Mouse (Mus musculus) kidney, embryonic 14.5 days (tissue): ENCODE data around the gene Syncrip. TPM values are rescaled to one million over a fixed set of nuclear protein-coding genes. Genes with fewer than 3 reads are reported as not detected.

Source experiments
- ATAC-seq: fragments of 200-750 bp; cut with Nextera tagmentation; 2 replicates; pipeline ENCODE4 v1.8.0; 2017; ENCODE audit warnings: moderate number of reproducible peaks, mild to moderate bottlenecking, moderate TSS enrichment, moderate library complexity; ENCODE audit not compliant: low FRiP score, low TSS enrichment
- H3K27ac ChIP-seq: fragments of 300-500 bp; sonication (generic); 2 replicates; pipeline ENCODE4 v1.5.1; 2014; ENCODE audit warnings: low read depth, mild to moderate bottlenecking, low read length, moderate library complexity, mixed read lengths
- H3K27me3 ChIP-seq: fragments of 300-500 bp; sonication (generic); 2 replicates; pipeline ENCODE4 v1.6.1; 2014; ENCODE audit warnings: mild to moderate bottlenecking, low read length; ENCODE audit not compliant: control insufficient read depth, insufficient read depth
- H3K36me3 ChIP-seq: fragments of 300-500 bp; sonication (generic); 2 replicates; pipeline ENCODE4 v1.6.1; 2014; ENCODE audit warnings: low read length, mixed read lengths; ENCODE audit not compliant: control insufficient read depth, insufficient read depth
- H3K4me1 ChIP-seq: fragments of 300-500 bp; sonication (generic); 2 replicates; pipeline ENCODE4 v1.6.1; 2014; ENCODE audit warnings: low read length, mixed read lengths; ENCODE audit not compliant: control insufficient read depth, insufficient read depth
- H3K4me2 ChIP-seq: fragments of 300-500 bp; sonication (generic); replicated peaks from 2 replicates; pipeline ENCODE4 v1.6.1; 2014; ENCODE audit warnings: low read depth, mild to moderate bottlenecking, low read length
- H3K4me3 ChIP-seq: fragments of 300-500 bp; sonication (generic); 2 replicates; pipeline ENCODE4 v1.5.1; 2014; ENCODE audit warnings: mild to moderate bottlenecking, low read length
- H3K9ac ChIP-seq: fragments of 300-500 bp; sonication (generic); 2 replicates; pipeline ENCODE4 v1.6.1; 2014; ENCODE audit warnings: low read depth, mild to moderate bottlenecking, low read length, moderate library complexity
- H3K9me3 ChIP-seq: fragments of 300-500 bp; sonication (generic); 2 replicates; pipeline ENCODE4 v1.6.1; 2016; ENCODE audit warnings: low read length; ENCODE audit not compliant: control insufficient read depth
- WGBS: fragments of 180-500 bp; shearing (Covaris S2); extraction: QIAGEN DNeasy Blood & Tissue Kit; methylation state at CpG from one replicate; pipeline ENCODE4 v1.1.7; 2014; 5-methylcytosine and 5-hydroxymethylcytosine counted together
- polyA plus RNA-seq: library from polyadenylated mRNA; unstranded; fragments of >200 nt; fragmentation: Nextera tagmentation; extraction: Ambion mirVana; gene quantifications from 2 replicates; pipeline ENCODE4 v1.2.1, GENCODE M21; 2014

Gene Syncrip
- polyA plus RNA-seq, 1 experiment from 2014 or later, result 153 TPM

- no peaks in the 10 kb centered on the region for H3K27me3 ChIP-seq
- under 1% methylated on average over 69 of the region's 69 CpGs for WGBS
- H3K27ac ChIP-seq, result peak overlapping the region; percentile 88
- ATAC-seq, result peak; percentile 89
- H3K36me3 ChIP-seq, result peaks cover 16% of the 10 kb centered on the region
- H3K4me2 ChIP-seq, result peak overlapping the region; percentile 69
- peaks cover 4% of the 10 kb centered on the region for H3K4me1 ChIP-seq
- peak overlapping the region; percentile 90 for H3K9ac ChIP-seq
- peak overlapping the region; percentile 62 for H3K4me3 ChIP-seq
- no peaks in the 10 kb centered on the region for H3K9me3 ChIP-seq
These were observed 40.4 kb upstream of the Syncrip start for GRCm38 (mm10) chr9:88522569-88523334.

- Histone ChIP-seq H3K27me3 (no peaks in the 10 kb centered on the region), H3K9ac (peak overlapping the region; percentile 90), H3K27ac (peak overlapping the region; percentile 83), H3K4me1 (peaks cover 4% of the 10 kb centered on the region), H3K4me3 (peak overlapping the region; percentile 62), H3K36me3 (peaks cover 16% of the 10 kb centered on the region), H3K9me3 (no peaks in the 10 kb centered on the region), H3K4me2 (peak overlapping the region; percentile 63)
- under 1% methylated on average over 10 of the region's 10 CpGs for WGBS
- no peak for ATAC-seq
These were observed 39.7 kb upstream of the Syncrip start for GRCm38 (mm10) chr9:88521961-88522568.

GRCm38 (mm10) chr9:88520849-88521483 is 38.6 kb upstream of the Syncrip start:
- H3K27ac ChIP-seq, result 0 out of 2 replicates have a peak overlapping the region, but pooled peaks have one; percentile 24
- H3K27me3 ChIP-seq, result no peaks in the 10 kb centered on the region
- H3K36me3 ChIP-seq, result peaks cover 16% of the 10 kb centered on the region
- H3K4me1 ChIP-seq, result peaks cover 4% of the 10 kb centered on the region
- H3K9ac ChIP-seq, result peak overlapping the region; percentile 90; the same call in 1 of the 2 replicates
- H3K4me3 ChIP-seq, result peak overlapping the region; percentile 62
- no peak for ATAC-seq
- H3K4me2 ChIP-seq, result peak overlapping the region; percentile 63
- no peaks in the 10 kb centered on the region for H3K9me3 ChIP-seq
- WGBS, result 25% methylated on average over 4 of the region's 4 CpGs

GRCm38 (mm10) chr9:88520122-88520848 is 37.9 kb upstream of the Syncrip start:
- no peak for ATAC-seq

GRCm38 (mm10) chr9:88519390-88520121 is 37.2 kb upstream of the Syncrip start:
- no peak for ATAC-seq
- Histone ChIP-seq H3K4me2 (no peak overlapping the region), H3K9ac (no peak overlapping the region)

More at GRCm38 (mm10) chr9:88520122-88520848, 37.9 kb upstream of the Syncrip start:
- H3K4me1 ChIP-seq, result peaks cover 4% of the 10 kb centered on the region
- WGBS, result 28% methylated on average over 2 of the region's 2 CpGs
- no peak overlapping the region for H3K27ac ChIP-seq
- peak overlapping the region; percentile 62 for H3K4me3 ChIP-seq
- H3K36me3 ChIP-seq, result peaks cover 16% of the 10 kb centered on the region
- peak overlapping the region; percentile 63 for H3K4me2 ChIP-seq
- H3K9me3 ChIP-seq, result no peaks in the 10 kb centered on the region
- H3K27me3 ChIP-seq, result no peaks in the 10 kb centered on the region
- peak overlapping the region; percentile 90; the same call in 1 of the 2 replicates for H3K9ac ChIP-seq

GRCm38 (mm10) chr9:88516361-88516995 is 34.1 kb upstream of the Syncrip start:
- 84% methylated on average over 3 of the region's 3 CpGs for WGBS
- ATAC-seq, result no peak
- H3K4me1 ChIP-seq, result peaks cover 4% of the 10 kb centered on the region

More at GRCm38 (mm10) chr9:88519390-88520121, 37.2 kb upstream of the Syncrip start:
- H3K27ac ChIP-seq, result no peak overlapping the region
- H3K4me1 ChIP-seq, result peaks cover 4% of the 10 kb centered on the region
- no peak overlapping the region for H3K4me3 ChIP-seq
- H3K9me3 ChIP-seq, result no peaks in the 10 kb centered on the region
- H3K36me3 ChIP-seq, result peaks cover 16% of the 10 kb centered on the region
- no peaks in the 10 kb centered on the region for H3K27me3 ChIP-seq

GRCm38 (mm10) chr9:88515546-88515945 is 33.2 kb upstream of the Syncrip start:
- H3K36me3 ChIP-seq, result peaks cover 4% of the 10 kb centered on the region
- no peaks in the 10 kb centered on the region for H3K27me3 ChIP-seq
- ATAC-seq, result no peak
- no peak overlapping the region for H3K4me2 ChIP-seq
- no peaks in the 10 kb centered on the region for H3K9me3 ChIP-seq
- H3K4me3 ChIP-seq, result no peak overlapping the region
- WGBS, result 87% methylated on average over 1 of the region's 1 CpGs
- H3K27ac ChIP-seq, result no peak overlapping the region
- no peaks in the 10 kb centered on the region; the same call in 1 of the 2 replicates for H3K4me1 ChIP-seq
- no peak overlapping the region for H3K9ac ChIP-seq

More at GRCm38 (mm10) chr9:88516361-88516995, 34.1 kb upstream of the Syncrip start:
- Histone ChIP-seq H3K27me3 (no peaks in the 10 kb centered on the region), H3K4me3 (no peak overlapping the region), H3K36me3 (peaks cover 13% of the 10 kb centered on the region), H3K9ac (no peak overlapping the region), H3K27ac (no peak overlapping the region), H3K4me2 (no peak overlapping the region), H3K9me3 (no peaks in the 10 kb centered on the region)

- Histone ChIP-seq H3K4me2 (no peak overlapping the region), H3K9ac (no peak overlapping the region), H3K9me3 (no peaks in the 10 kb centered on the region), H3K36me3 (no peaks in the 10 kb centered on the region), H3K4me3 (no peak overlapping the region), H3K27me3 (no peaks in the 10 kb centered on the region), H3K4me1 (no peaks in the 10 kb centered on the region), H3K27ac (no peak overlapping the region)
- ATAC-seq, result no peak
- 86% methylated on average over 6 of the region's 6 CpGs for WGBS
These were observed 19.5 kb upstream of the Syncrip start for GRCm38 (mm10) chr9:88501846-88502245.
